Mouse (Mus musculus): ENCODE measurements around the gene Shank2. TPM values are rescaled to one million over a fixed set of nuclear protein-coding genes. Genes with fewer than 3 reads are reported as not detected.
A peak's percentile ranks its signal among the peaks of the same experiment; 100 is the strongest.

The Shank2 gene
- polyA plus RNA-seq, 1 experiment from 2014 or later = 0.76 TPM

- no peaks in the 10 kb centered on the region for H3K9me3 ChIP-seq (ENCODE audit: low read length)
- H3K27ac ChIP-seq (ENCODE audit: low read length) = no peak overlapping the region
- H3K36me3 ChIP-seq (ENCODE audit: insufficient read depth, low read length) = no peaks in the 10 kb centered on the region
- no peak for TF ChIP-seq EP300 (IDR thresholded peaks at IDR 0.05)
- no peak for TF ChIP-seq CTCF (IDR thresholded peaks at IDR 0.05)
- H3K4me2 ChIP-seq (replicated peaks; ENCODE audit: low read depth, low read length) = no peak overlapping the region
- H3K27me3 ChIP-seq (replicated peaks; ENCODE audit: insufficient read depth, low read length) = no peaks in the 10 kb centered on the region
- H3K9ac ChIP-seq (replicated peaks; ENCODE audit: low read depth) = no peak overlapping the region
- WGBS = 67% methylated on average over 13 of the region's 13 CpGs
- ATAC-seq (no peak), DNase-seq (ENCODE audit: low spot score) (no peak)
- H3K4me1 ChIP-seq (ENCODE audit: insufficient read depth, low read depth, low read length) = no peaks in the 10 kb centered on the region
- H3K4me3 ChIP-seq (ENCODE audit: low read depth, low read length) = no peak overlapping the region
Measured at GRCm38 (mm10) chr7:144236802-144237201, 235.1 kb downstream of the Shank2 start.

DNA sequence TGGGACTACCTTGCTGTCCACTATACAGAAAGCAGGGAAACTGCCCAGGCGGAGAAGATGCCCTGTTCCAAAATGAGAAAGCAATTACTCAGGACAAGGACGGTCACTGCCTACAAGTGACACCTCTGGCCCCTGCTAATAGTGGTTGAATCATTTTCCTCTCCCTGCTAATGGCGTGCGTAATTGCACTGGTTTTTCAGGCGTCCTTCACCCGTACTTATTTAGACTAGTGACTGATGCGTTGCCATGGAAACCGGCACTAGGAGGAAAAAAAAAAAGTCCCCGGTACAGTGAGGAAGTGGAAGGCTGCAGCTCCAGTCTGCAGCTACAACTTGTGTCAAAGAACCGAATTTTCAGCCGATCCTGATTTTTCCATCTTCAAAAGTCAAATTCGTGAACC is 236.7 kb downstream of the Shank2 start:
- DNase-seq (ENCODE audit: low spot score) (peak; percentile 73), ATAC-seq (no peak)
- no peaks in the 10 kb centered on the region for H3K27me3 ChIP-seq (replicated peaks; ENCODE audit: insufficient read depth, low read length)
- no peak overlapping the region for H3K27ac ChIP-seq (ENCODE audit: low read length)
- no peaks in the 10 kb centered on the region for H3K4me1 ChIP-seq (ENCODE audit: insufficient read depth, low read depth, low read length)
- TF ChIP-seq CTCF (IDR thresholded peaks at IDR 0.05) = no peak
- TF ChIP-seq EP300 (IDR thresholded peaks at IDR 0.05) = no peak
- no peak overlapping the region for H3K4me2 ChIP-seq (replicated peaks; ENCODE audit: low read depth, low read length)
- H3K9me3 ChIP-seq (ENCODE audit: low read length) = no peaks in the 10 kb centered on the region
- H3K4me3 ChIP-seq (ENCODE audit: low read depth, low read length) = no peak overlapping the region
- H3K9ac ChIP-seq (replicated peaks; ENCODE audit: low read depth) = no peak overlapping the region
- 15% methylated on average over 12 of the region's 12 CpGs for WGBS
- H3K36me3 ChIP-seq (ENCODE audit: insufficient read depth, low read length) = no peaks in the 10 kb centered on the region

GRCm38 (mm10) chr7:144238992-144239391 is 237.3 kb downstream of the Shank2 start:
- H3K9me3 ChIP-seq (ENCODE audit: low read length) = no peaks in the 10 kb centered on the region
- 56% methylated on average over 12 of the region's 12 CpGs for WGBS
- ATAC-seq (no peak), DNase-seq (ENCODE audit: low spot score) (no peak)
- TF ChIP-seq EP300 (IDR thresholded peaks at IDR 0.05) (no peak), CTCF (IDR thresholded peaks at IDR 0.05) (no peak)
- no peaks in the 10 kb centered on the region for H3K36me3 ChIP-seq (ENCODE audit: insufficient read depth, low read length)
- H3K4me3 ChIP-seq (ENCODE audit: low read depth, low read length) = no peak overlapping the region
- H3K27ac ChIP-seq (ENCODE audit: low read length) = no peak overlapping the region
- no peaks in the 10 kb centered on the region for H3K4me1 ChIP-seq (ENCODE audit: insufficient read depth, low read depth, low read length)
- no peak overlapping the region for H3K9ac ChIP-seq (replicated peaks; ENCODE audit: low read depth)
- H3K27me3 ChIP-seq (replicated peaks; ENCODE audit: insufficient read depth, low read length) = no peaks in the 10 kb centered on the region
- no peak overlapping the region for H3K4me2 ChIP-seq (replicated peaks; ENCODE audit: low read depth, low read length)

- Histone ChIP-seq H3K27ac (ENCODE audit: low read length) (no peak overlapping the region), H3K27me3 (replicated peaks; ENCODE audit: insufficient read depth, low read length) (no peaks in the 10 kb centered on the region), H3K9me3 (ENCODE audit: low read length) (no peaks in the 10 kb centered on the region), H3K4me2 (replicated peaks; ENCODE audit: low read depth, low read length) (no peak overlapping the region), H3K9ac (replicated peaks; ENCODE audit: low read depth) (no peak overlapping the region), H3K36me3 (ENCODE audit: insufficient read depth, low read length) (no peaks in the 10 kb centered on the region), H3K4me1 (ENCODE audit: insufficient read depth, low read depth, low read length) (no peaks in the 10 kb centered on the region), H3K4me3 (ENCODE audit: low read depth, low read length) (no peak overlapping the region)
- DNase-seq (ENCODE audit: low spot score) (no peak), ATAC-seq (no peak)
- 30% methylated on average over 6 of the region's 6 CpGs for WGBS
- TF ChIP-seq CTCF (IDR thresholded peaks at IDR 0.05) (no peak), EP300 (IDR thresholded peaks at IDR 0.05) (no peak)
Measured at GRCm38 (mm10) chr7:144239571-144240370, 238.0 kb downstream of the Shank2 start.

- no peak for ATAC-seq
- H3K27ac ChIP-seq (ENCODE audit: low read length) = no peak overlapping the region
- H3K4me3 ChIP-seq (ENCODE audit: low read depth, low read length) = no peak overlapping the region
- DNase-seq (ENCODE audit: low spot score) = no peak
- H3K4me2 ChIP-seq (replicated peaks; ENCODE audit: low read depth, low read length) = no peak overlapping the region
- H3K9me3 ChIP-seq (ENCODE audit: low read length) = no peaks in the 10 kb centered on the region
- no peaks in the 10 kb centered on the region for H3K27me3 ChIP-seq (replicated peaks; ENCODE audit: insufficient read depth, low read length)
- TF ChIP-seq EP300 (IDR thresholded peaks at IDR 0.05) (no peak), CTCF (IDR thresholded peaks at IDR 0.05) (no peak)
- no peaks in the 10 kb centered on the region for H3K36me3 ChIP-seq (ENCODE audit: insufficient read depth, low read length)
- H3K9ac ChIP-seq (replicated peaks; ENCODE audit: low read depth) = no peak overlapping the region
- WGBS = 64% methylated on average over 4 of the region's 4 CpGs
- no peaks in the 10 kb centered on the region for H3K4me1 ChIP-seq (ENCODE audit: insufficient read depth, low read depth, low read length)
Measured at GRCm38 (mm10) chr7:144240736-144241343, 239.1 kb downstream of the Shank2 start.

- DNase-seq (ENCODE audit: low spot score) (no peak), ATAC-seq (no peak)
- WGBS = 71% methylated on average over 6 of the region's 6 CpGs
- H3K36me3 ChIP-seq (ENCODE audit: insufficient read depth, low read length) = no peaks in the 10 kb centered on the region
- H3K4me1 ChIP-seq (ENCODE audit: insufficient read depth, low read depth, low read length) = no peaks in the 10 kb centered on the region
- TF ChIP-seq CTCF (IDR thresholded peaks at IDR 0.05) (no peak), EP300 (IDR thresholded peaks at IDR 0.05) (no peak)
- H3K27ac ChIP-seq (ENCODE audit: low read length) = no peak overlapping the region
- H3K4me2 ChIP-seq (replicated peaks; ENCODE audit: low read depth, low read length) = no peak overlapping the region
- H3K9ac ChIP-seq (replicated peaks; ENCODE audit: low read depth) = no peak overlapping the region
- H3K4me3 ChIP-seq (ENCODE audit: low read depth, low read length) = no peak overlapping the region
- H3K9me3 ChIP-seq (ENCODE audit: low read length) = no peaks in the 10 kb centered on the region
- no peaks in the 10 kb centered on the region for H3K27me3 ChIP-seq (replicated peaks; ENCODE audit: insufficient read depth, low read length)
Measured at GRCm38 (mm10) chr7:144244203-144244602, 242.5 kb downstream of the Shank2 start.

Data from lung, postnatal 0 days (tissue).